Mouse (Mus musculus): ENCODE measurements around the gene Gnaz. TPM values are rescaled to one million over a fixed set of nuclear protein-coding genes. Genes with fewer than 3 reads are reported as not detected.
A peak's percentile ranks its signal among the peaks of the same experiment; 100 is the strongest.

The Gnaz gene
- total and polyA plus RNA-seq, 3 experiments = 0.80 to 1.3 (median 1.0) TPM

GRCm38 (mm10) chr10:75056255-75056654 is 89.3 kb downstream of the Gnaz start:
- 52% methylated on average over 4 of the region's 4 CpGs for WGBS
- H3K27ac ChIP-seq = no peak overlapping the region
- no peaks in the 10 kb centered on the region; the same call in 1 of the 2 replicates for H3K79me2 ChIP-seq (replicated peaks; ENCODE audit: control insufficient read depth, insufficient read depth, low read length)
- intact Hi-C loops (cut with DNase I) = no loop called here
- DNase-seq = no peak
- no peaks in the 10 kb centered on the region for H3K27me3 ChIP-seq (ENCODE audit: control insufficient read depth, insufficient read depth, low read length)
- H3K4me3 ChIP-seq = no peak overlapping the region
- TF ChIP-seq POLR2A (IDR thresholded peaks at IDR 0.05; ENCODE audit: insufficient read depth, low read depth, low read length) (no peak), CTCF (IDR thresholded peaks at IDR 0.05) (no peak), EP300 (IDR thresholded peaks at IDR 0.05; ENCODE audit: insufficient read depth, low read depth, low read length) (no peak)
- no peaks in the 10 kb centered on the region for H3K36me3 ChIP-seq (ENCODE audit: control insufficient read depth, insufficient read depth, low read length)
- H3K4me1 ChIP-seq (ENCODE audit: control insufficient read depth, insufficient read depth, low read length) = peaks cover 2% of the 10 kb centered on the region; the same call in 1 of the 2 replicates
- H3K9ac ChIP-seq (ENCODE audit: low read depth, low read length) = no peak overlapping the region

GRCm38 (mm10) chr10:75058336-75058735 is 91.4 kb downstream of the Gnaz start:
- no peak overlapping the region for H3K4me3 ChIP-seq
- no peak overlapping the region for H3K9ac ChIP-seq (ENCODE audit: low read depth, low read length)
- no peaks in the 10 kb centered on the region for H3K27me3 ChIP-seq (ENCODE audit: control insufficient read depth, insufficient read depth, low read length)
- no peaks in the 10 kb centered on the region; the same call in none of the 2 replicates for H3K79me2 ChIP-seq (replicated peaks; ENCODE audit: control insufficient read depth, insufficient read depth, low read length)
- TF ChIP-seq EP300 (IDR thresholded peaks at IDR 0.05; ENCODE audit: insufficient read depth, low read depth, low read length) = no peak
- no peak for TF ChIP-seq CTCF (IDR thresholded peaks at IDR 0.05)
- no peak for TF ChIP-seq POLR2A (IDR thresholded peaks at IDR 0.05; ENCODE audit: insufficient read depth, low read depth, low read length)
- DNase-seq = no peak
- intact Hi-C loops (cut with DNase I) = no loop called here
- peaks cover 4% of the 10 kb centered on the region; the same call in 1 of the 2 replicates for H3K4me1 ChIP-seq (ENCODE audit: control insufficient read depth, insufficient read depth, low read length)
- no peaks in the 10 kb centered on the region for H3K36me3 ChIP-seq (ENCODE audit: control insufficient read depth, insufficient read depth, low read length)
- WGBS = 81% methylated on average over 8 of the region's 8 CpGs
- no peak overlapping the region for H3K27ac ChIP-seq

DNA sequence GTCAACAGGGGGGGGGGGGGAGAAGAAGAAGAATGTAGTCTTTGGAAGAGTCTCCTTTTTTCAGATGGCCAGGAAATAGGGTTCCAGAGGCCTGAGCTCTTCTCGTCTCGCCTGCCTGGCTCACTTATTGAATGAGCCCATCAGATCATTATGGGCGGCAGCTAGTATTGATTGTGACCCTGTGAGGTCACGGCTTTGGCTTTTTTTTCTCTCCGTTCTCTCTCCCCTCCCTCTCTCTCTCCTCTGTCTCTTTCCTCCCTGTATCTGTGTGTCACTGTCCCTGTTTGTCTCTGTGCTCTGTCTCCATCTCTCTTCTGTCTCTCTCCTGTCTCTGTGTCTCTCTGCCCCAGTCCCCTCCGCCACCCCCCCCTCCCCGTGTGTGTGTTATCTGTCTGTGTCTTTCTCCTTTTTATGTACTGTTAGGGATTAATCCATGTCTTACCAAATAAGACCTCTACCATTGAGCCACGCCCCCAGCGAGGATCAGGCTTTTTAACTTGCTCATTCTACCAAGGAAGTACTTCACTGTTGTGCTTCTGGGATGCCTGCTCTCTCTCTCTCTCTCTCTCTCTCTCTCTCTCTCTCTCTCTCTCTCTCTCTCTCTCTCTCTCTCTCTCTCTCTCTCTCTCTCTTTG is 91.9 kb downstream of the Gnaz start:
- H3K4me1 ChIP-seq (ENCODE audit: control insufficient read depth, insufficient read depth, low read length) = peaks cover 6% of the 10 kb centered on the region
- DNase-seq = no peak
- WGBS = 51% methylated on average over 9 of the region's 9 CpGs
- no peaks in the 10 kb centered on the region; the same call in none of the 2 replicates for H3K79me2 ChIP-seq (replicated peaks; ENCODE audit: control insufficient read depth, insufficient read depth, low read length)
- intact Hi-C loops (cut with DNase I) = loop anchor here (1.0 kb wide), 1 partner anchor 92 kb away; no protein-coding TSS in a partner anchor
- no peak for TF ChIP-seq POLR2A (IDR thresholded peaks at IDR 0.05; ENCODE audit: insufficient read depth, low read depth, low read length)
- no peak for TF ChIP-seq CTCF (IDR thresholded peaks at IDR 0.05)
- TF ChIP-seq EP300 (IDR thresholded peaks at IDR 0.05; ENCODE audit: insufficient read depth, low read depth, low read length) = no peak
- H3K36me3 ChIP-seq (ENCODE audit: control insufficient read depth, insufficient read depth, low read length) = no peaks in the 10 kb centered on the region
- no peak overlapping the region for H3K27ac ChIP-seq
- no peak overlapping the region for H3K9ac ChIP-seq (ENCODE audit: low read depth, low read length)
- H3K4me3 ChIP-seq = no peak overlapping the region
- no peaks in the 10 kb centered on the region for H3K27me3 ChIP-seq (ENCODE audit: control insufficient read depth, insufficient read depth, low read length)

- Histone ChIP-seq H3K4me3 (peak overlapping the region; percentile 86), H3K9ac (ENCODE audit: low read depth, low read length) (no peak overlapping the region), H3K36me3 (ENCODE audit: control insufficient read depth, insufficient read depth, low read length) (no peaks in the 10 kb centered on the region), H3K27ac (no peak overlapping the region), H3K27me3 (ENCODE audit: control insufficient read depth, insufficient read depth, low read length) (no peaks in the 10 kb centered on the region), H3K79me2 (replicated peaks; ENCODE audit: control insufficient read depth, insufficient read depth, low read length) (no peaks in the 10 kb centered on the region; the same call in none of the 2 replicates), H3K4me1 (ENCODE audit: control insufficient read depth, insufficient read depth, low read length) (peaks cover 5% of the 10 kb centered on the region)
- WGBS = under 1% methylated on average over 11 of the region's 11 CpGs
- DNase-seq = peak; percentile 77 to 84
- TF ChIP-seq POLR2A (IDR thresholded peaks at IDR 0.05; ENCODE audit: insufficient read depth, low read depth, low read length) (no peak), CTCF (IDR thresholded peaks at IDR 0.05) (peak; percentile 89), EP300 (IDR thresholded peaks at IDR 0.05; ENCODE audit: insufficient read depth, low read depth, low read length) (peak; percentile 91)
- intact Hi-C loops (cut with DNase I) = loop anchor here (1.0 kb wide), 1 partner anchor 92 kb away; no protein-coding TSS in a partner anchor
These were observed 92.4 kb downstream of the Gnaz start for GRCm38 (mm10) chr10:75059396-75059795.

DNA sequence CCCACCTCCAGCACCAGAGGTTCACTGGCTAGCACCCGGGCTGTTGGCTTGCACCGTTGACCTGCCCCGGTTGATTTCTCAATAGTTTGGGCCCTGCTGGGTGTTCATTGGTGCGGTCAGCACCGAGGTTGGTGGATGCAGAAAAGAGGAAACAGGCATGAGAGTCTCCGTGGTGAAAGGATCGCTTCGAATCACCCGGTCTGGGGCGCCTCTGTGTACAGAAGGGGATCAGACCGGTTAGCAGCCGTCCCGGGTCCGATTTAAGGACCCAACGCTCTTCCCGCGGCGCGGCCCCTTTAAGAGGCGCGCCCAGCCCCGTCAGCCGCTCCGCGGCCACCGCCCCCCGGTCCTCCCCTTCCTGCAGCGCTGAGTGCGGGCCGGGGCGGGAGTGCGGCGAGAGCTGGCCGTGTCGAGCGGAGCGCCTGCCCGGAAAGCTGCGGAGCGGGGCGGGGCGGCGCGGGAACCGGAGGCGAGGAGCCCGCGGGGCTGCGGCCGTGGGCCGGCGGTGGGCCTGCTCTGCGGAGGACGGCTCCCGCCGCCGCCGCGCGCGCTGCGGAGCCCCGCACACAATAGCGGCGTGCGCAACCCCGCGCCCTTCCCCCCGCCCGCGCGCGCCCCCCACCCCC is 93.4 kb downstream of the Gnaz start, which contains the start of gene Bcr:
Gene Bcr (plus strand): TSS at position 376 of the 626 bp plus-strand sequence.
- H3K27me3 ChIP-seq (ENCODE audit: control insufficient read depth, insufficient read depth, low read length) = no peaks in the 10 kb centered on the region
- peaks cover 4% of the 10 kb centered on the region for H3K4me1 ChIP-seq (ENCODE audit: control insufficient read depth, insufficient read depth, low read length)
- WGBS = under 1% methylated on average over 52 of the region's 73 CpGs
- H3K4me3 ChIP-seq = peak within 1 kb of the TSS; percentile 86
- peak within 1 kb of the TSS; percentile 90 for H3K9ac ChIP-seq (ENCODE audit: low read depth, low read length)
- DNase-seq = peak; percentile 89
- no peaks in the 10 kb centered on the region; the same call in none of the 2 replicates for H3K79me2 ChIP-seq (replicated peaks; ENCODE audit: control insufficient read depth, insufficient read depth, low read length)
- H3K27ac ChIP-seq = peak within 1 kb of the TSS; percentile 60
- H3K36me3 ChIP-seq (ENCODE audit: control insufficient read depth, insufficient read depth, low read length) = no peaks in the 10 kb centered on the region
- intact Hi-C loops (cut with DNase I) = loop anchor here (2.0 kb wide), 1 partner anchor 44 kb away; no protein-coding TSS in a partner anchor
- TF ChIP-seq CTCF (IDR thresholded peaks at IDR 0.05) (no peak), POLR2A (IDR thresholded peaks at IDR 0.05; ENCODE audit: insufficient read depth, low read depth, low read length) (peak; percentile 48; the same call in 1 of the 2 replicates), EP300 (IDR thresholded peaks at IDR 0.05; ENCODE audit: insufficient read depth, low read depth, low read length) (no peak)

Data from heart, adult 2 months (tissue).